Mouse (Mus musculus) spleen, adult 2 months (tissue): ENCODE results near the gene Ces1d.

Experiments
- CTCF ChIP-seq: fragments of 200-500 bp; IDR thresholded peaks from 2 replicates; pipeline ENCODE4 v1.5.1; 2011; ENCODE audit warnings: mild to moderate bottlenecking, inconsistent platforms; ENCODE audit not compliant: insufficient read depth, insufficient read length, insufficient replicate concordance; ENCODE audit errors: extremely low read depth
- POLR2A ChIP-seq: fragments of 200-500 bp; IDR thresholded peaks from 2 replicates; pipeline ENCODE4 v1.6.1; 2011; ENCODE audit warnings: low read depth, low read length, inconsistent platforms

DNA sequence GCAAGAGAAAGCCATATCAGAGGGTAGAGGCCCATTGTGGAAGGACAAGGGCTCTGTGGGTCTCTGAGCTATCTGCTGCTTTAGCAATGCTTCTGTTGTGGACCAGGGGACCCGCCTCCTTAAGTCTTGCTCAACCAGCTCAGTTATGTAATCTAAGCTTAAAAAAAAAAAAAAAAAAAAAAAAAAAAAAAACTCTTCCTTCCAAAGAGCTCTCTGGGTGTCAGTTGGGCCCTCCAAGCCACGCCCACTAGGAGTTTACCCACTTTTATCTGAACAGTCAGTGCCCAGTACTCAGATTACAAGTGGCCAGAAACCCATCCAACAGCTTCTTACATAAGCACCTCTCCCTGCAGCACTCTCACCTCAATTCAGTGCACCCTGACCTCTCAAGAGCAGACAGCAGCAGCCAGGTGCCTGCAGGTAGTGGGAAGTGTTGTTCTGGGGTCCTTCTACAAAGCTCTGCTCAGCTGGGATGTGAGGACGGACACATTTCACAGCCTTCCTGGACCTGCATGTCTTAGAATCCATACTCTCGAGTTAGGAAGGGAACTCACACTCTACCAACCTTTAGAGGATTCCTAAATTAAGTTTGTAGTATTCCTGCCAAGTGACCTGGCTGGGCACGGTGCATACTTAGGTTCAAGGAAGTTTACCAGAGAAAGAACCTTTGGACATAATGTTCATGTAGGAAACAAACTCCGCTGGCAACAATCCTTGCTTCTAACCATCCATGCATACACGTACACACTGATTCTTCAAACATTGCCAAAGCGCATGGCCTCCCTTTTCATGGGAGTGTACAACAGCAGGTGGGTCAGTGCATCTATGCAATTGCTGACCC, at the start of gene Ces1d:
- no peak for TF ChIP-seq CTCF
- TF ChIP-seq POLR2A: no peak
